Mouse (Mus musculus) kidney, adult 2 months (tissue): ENCODE measurements at regions not wholly inside any gene's neighbourhood (a gene's known extent, or its start where the extent isn't known, plus 50 kb on each side); places are given as distances from the start of the nearest gene placed in this dataset.

Experiments used
- CTCF ChIP-seq: fragments of 200-500 bp; conservative IDR thresholded peaks from 2 replicates; pipeline ENCODE4 v1.5.1; 2011; ENCODE audit warnings: low read depth, mild to moderate bottlenecking, control low read depth, low read length, moderate library complexity, mixed read lengths; ENCODE audit not compliant: insufficient read depth, insufficient read length
- POLR2A ChIP-seq: fragments of 200-500 bp; IDR thresholded peaks from one replicate; pipeline ENCODE4 v1.6.1; 2011; ENCODE audit warnings: low read depth, low read length, control low read depth

DNA sequence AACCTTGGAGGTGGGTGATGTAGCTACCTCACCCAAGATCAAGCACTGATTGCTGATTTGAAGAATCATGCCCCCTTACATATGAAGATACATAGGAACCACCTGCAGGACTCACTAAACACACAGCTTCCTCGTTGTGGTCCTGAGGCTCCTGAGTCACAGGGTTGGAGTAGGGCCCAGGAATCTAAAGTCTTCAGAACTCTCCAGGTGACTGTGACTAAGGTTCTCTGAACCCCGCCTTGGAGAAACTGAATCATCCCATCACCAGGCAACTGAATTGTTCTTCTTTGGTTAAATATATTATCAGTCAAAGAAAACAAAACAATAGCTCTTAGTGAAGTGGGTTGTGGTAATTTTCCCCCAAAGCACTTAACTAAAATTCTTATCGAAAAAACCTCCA is 125.8 kb upstream of the Bmp4 start:
- TF ChIP-seq CTCF = no peak
- TF ChIP-seq POLR2A = no peak
